Mouse (Mus musculus): ENCODE results near the gene Stk32b.

GRCm38 (mm10) chr5:37587861-37588260 lies 129.1 kb downstream of the Stk32b start:
- TF ChIP-seq CTCF (conservative IDR thresholded peaks at IDR 0.05; ENCODE audit: insufficient read depth, insufficient read length, low read depth, low read length): no peak
- TF ChIP-seq POLR2A (IDR thresholded peaks at IDR 0.05; ENCODE audit: low read depth, low read length): no peak
